Mouse (Mus musculus) 416B (cell line): ENCODE results near the gene Olfr1231.
A peak's percentile ranks its signal among the peaks of the same experiment; 100 is the strongest.

Experiments used
- DNase-seq: peaks from one replicate; pipeline ENCODE4 v3.0.0; 2011; ENCODE audit warnings: low read depth

The Olfr1231 gene

DNA sequence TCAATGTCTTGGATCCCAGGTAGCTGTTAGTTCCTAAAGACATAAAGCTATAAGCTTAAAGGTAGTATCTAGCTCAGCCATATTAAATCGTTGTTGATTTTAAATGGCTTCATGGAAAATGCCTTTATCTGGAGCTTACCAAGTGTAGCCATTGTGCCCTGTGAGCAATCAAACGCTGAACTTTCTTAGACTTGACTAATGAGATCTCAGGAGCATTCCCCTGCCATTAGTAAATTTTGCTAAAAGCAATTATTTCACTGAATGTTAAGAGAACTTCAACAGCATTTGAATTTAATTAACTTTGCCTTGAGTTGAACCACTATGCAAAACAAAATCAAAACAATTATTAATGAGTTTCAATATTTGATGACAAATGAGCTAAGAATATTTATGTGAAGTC lies at the start of gene Olfr1231:
Olfr1231 (minus strand) TSS at position 101 of the 400 bp plus-strand sequence.
- no peak for DNase-seq

DNA sequence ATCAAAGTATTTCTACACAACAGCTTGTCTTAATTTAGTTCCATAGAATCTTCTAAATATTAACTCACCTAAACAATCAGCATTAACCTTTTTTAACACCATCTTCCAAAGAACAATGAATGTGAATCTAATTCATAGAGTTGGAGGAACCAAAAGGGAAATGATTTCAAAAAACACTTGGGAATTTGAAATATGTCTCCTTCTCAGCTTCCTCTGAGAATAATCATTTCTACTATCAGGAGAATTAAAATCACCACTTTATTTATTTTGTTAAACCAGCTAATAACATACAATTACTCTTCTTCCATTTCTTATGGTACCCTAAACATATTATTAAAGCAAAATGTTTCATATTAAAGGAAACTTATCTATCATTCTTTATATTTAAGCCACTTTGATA lies 35.4 kb upstream of the Olfr1231 start, which contains the start of gene Olfr1233:
Olfr1233 (minus strand) TSS at position 101 of the 400 bp plus-strand sequence.
- no peak for DNase-seq

DNA sequence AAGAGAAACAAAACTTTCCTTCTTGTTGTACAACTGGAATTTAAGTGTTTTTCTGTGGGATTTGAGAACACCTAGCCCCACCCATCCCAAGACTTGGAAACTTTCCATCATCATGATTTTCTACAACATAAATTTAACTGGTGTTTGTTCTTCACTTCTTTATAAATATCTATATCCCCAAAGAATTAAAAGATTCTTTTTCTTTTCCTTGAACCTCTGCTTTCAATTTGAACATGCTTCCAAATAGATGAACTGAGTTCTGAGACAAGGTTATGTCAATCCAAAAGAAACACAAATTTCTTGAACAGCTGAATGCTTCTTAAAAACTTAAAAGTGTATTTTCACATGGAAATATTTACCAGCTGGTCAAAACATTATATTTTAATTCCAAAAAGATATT lies 22.7 kb upstream of the Olfr1231 start, which contains the start of gene Olfr1232:
Olfr1232 (minus strand) TSS at position 101 of the 400 bp plus-strand sequence.
- DNase-seq = no peak

DNA sequence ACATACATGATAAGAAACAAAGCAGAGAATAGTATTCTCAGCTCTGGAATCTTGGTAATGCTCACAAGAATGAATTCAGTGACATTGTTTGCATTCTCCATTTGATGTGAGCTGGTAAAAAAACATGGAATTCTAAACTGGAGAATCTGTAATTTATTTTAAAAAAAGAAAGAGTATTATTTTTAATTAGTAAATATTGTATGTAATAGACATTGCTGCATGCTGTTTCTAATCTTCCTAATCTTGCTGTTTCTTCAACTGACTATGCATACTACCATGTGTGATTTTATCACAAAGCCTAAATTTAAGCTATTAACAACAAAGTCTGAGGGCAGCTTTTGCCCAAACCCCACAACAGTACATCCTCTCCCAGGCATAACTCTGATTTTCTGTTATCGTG lies 9.7 kb downstream of the Olfr1231 start, which contains the start of gene Olfr1230:
Olfr1230 (minus strand) TSS at position 101 of the 400 bp plus-strand sequence.
- no peak for DNase-seq

DNA sequence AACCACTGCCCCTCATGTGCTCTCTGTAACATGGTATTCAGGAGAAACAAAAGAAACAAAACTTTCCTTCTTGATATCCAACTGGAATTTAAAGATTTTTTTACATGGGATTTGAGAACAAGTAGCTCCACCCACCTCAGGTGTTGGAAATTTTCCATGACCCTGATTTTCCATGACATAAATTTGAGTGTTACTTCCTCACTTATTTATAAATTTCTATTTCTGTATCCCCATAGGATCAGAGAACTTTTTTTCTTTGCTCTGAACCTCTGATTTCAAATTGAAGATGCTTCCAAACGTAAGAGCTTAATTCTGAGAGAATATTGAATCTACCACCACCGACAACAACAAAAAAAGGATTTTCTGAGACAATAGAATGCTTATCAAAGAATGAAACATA lies 19.0 kb downstream of the Olfr1231 start, which contains the start of gene Olfr1229:
Olfr1229 (minus strand) TSS at position 101 of the 400 bp plus-strand sequence.
- DNase-seq = peak; percentile 8

DNA sequence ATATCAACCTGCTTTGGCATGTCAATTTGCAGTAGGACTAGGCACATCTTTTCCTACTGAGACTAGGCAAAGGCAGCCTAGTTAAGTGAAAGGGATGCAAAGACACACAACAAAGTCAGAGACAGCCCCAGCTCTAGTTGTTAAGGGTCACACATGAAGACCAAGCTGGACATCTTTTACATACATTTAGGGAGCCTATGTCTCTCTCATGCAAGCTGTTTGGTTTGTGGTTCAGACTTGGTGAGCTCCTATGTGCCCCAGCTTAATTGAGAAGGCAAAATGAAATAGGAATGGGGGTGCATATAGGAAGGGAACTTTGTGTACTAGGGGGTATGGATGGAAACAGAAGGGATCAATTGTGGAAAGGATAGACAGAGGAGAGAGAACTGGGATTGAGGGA lies 52.9 kb downstream of the Olfr1231 start, which contains the start of gene Olfr1228:
Olfr1228 (minus strand) TSS at position 101 of the 400 bp plus-strand sequence.
- DNase-seq = no peak
